Mouse (Mus musculus) brain, embryonic 14.5 days (tissue): ENCODE measurements around the gene Actr2.

ENCODE experiments used
- CTCF ChIP-seq: fragments of 200-500 bp; IDR thresholded peaks from 2 replicates; pipeline ENCODE4 v1.5.1; 2012; ENCODE audit warnings: inconsistent platforms, mild to moderate bottlenecking, moderate library complexity, borderline replicate concordance; ENCODE audit not compliant: insufficient read depth, insufficient read length; ENCODE audit errors: extremely low read depth
- POLR2A ChIP-seq: fragments of 200-500 bp; IDR thresholded peaks from 2 replicates; pipeline ENCODE4 v1.6.1; 2012; ENCODE audit warnings: mild to moderate bottlenecking, inconsistent platforms, borderline replicate concordance; ENCODE audit not compliant: poor library complexity, insufficient read depth, insufficient read length, severe bottlenecking; ENCODE audit errors: extremely low read depth

DNA sequence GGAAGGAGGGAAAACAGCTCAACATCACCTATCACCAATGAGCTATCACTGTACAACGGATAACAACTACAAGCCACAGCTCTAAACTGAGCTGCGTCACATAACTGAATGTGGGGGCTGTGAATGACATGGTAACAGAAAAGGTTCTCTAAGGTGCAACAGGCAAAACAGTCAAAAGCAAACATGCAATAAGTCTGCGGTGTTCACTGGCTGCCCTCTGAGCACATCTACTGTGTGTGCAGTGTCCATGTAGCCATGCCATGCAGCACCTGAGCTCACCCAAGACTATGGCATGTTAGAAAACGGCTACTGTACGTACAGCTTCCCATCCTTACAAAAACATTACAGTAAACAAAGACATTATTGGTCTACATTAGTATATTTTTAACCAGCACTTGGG, 39.9 kb downstream of the Actr2 start:
- TF ChIP-seq POLR2A (no peak), CTCF (no peak)
